Mouse (Mus musculus) neural tube, embryonic 13.5 days (tissue): Measurements from ENCODE around the gene Gm45618. TPM values are rescaled to one million over a fixed set of nuclear protein-coding genes. Genes with fewer than 3 reads are reported as not detected.
"Not testable (repeated sequence)": the region's sequence is repeated elsewhere in the genome, so short reads cannot be mapped to it uniquely, and the experiment has no call there.

Source experiments
- ATAC-seq: fragments of 200-750 bp; cut with Nextera tagmentation; 2 replicates; pipeline ENCODE4 v1.8.0; 2017; ENCODE audit warnings: low read depth, mild to moderate bottlenecking, moderate TSS enrichment, moderate library complexity
- H3K27ac ChIP-seq: fragments of 300-500 bp; sonication (generic); replicated peaks from 2 replicates; pipeline ENCODE4 v1.5.1; 2015; ENCODE audit warnings: moderate library complexity, mild to moderate bottlenecking, inconsistent platforms
- H3K27me3 ChIP-seq: fragments of 300-500 bp; sonication (generic); 2 replicates; pipeline ENCODE4 v1.6.1; 2015; ENCODE audit warnings: mild to moderate bottlenecking, inconsistent platforms
- H3K36me3 ChIP-seq: fragments of 300-500 bp; sonication (generic); 2 replicates; pipeline ENCODE4 v1.6.1; 2015; ENCODE audit warnings: mild to moderate bottlenecking, inconsistent platforms
- H3K4me1 ChIP-seq: fragments of 300-500 bp; sonication (generic); replicated peaks from 2 replicates; pipeline ENCODE4 v1.6.1; 2015; ENCODE audit warnings: inconsistent platforms
- H3K4me2 ChIP-seq: fragments of 300-500 bp; sonication (generic); 2 replicates; pipeline ENCODE4 v1.6.1; 2015; ENCODE audit warnings: inconsistent platforms, mild to moderate bottlenecking, moderate library complexity
- H3K4me3 ChIP-seq: fragments of 300-500 bp; sonication (generic); 2 replicates; pipeline ENCODE4 v1.5.1; 2015; ENCODE audit warnings: mild to moderate bottlenecking, inconsistent platforms
- H3K9ac ChIP-seq: fragments of 300-500 bp; sonication (generic); 2 replicates; pipeline ENCODE4 v1.6.1; 2015; ENCODE audit warnings: moderate library complexity, mild to moderate bottlenecking, inconsistent platforms
- H3K9me3 ChIP-seq: fragments of 300-500 bp; sonication (generic); 2 replicates; pipeline ENCODE4 v1.6.1; 2016; ENCODE audit warnings: inconsistent platforms
- WGBS: fragments of 180-500 bp; shearing (Covaris S2); methylation state at CpG from one replicate; pipeline ENCODE4 v1.1.7; 2015; 5-methylcytosine and 5-hydroxymethylcytosine counted together
- polyA plus RNA-seq: library from polyadenylated mRNA; unstranded; fragments of >200 nt; fragmentation: Nextera tagmentation; extraction: Ambion mirVana; gene quantifications from 2 replicates; pipeline ENCODE4 v1.2.1, GENCODE M21; 2015

Gene Gm45618
- not detected in 2 replicates for polyA plus RNA-seq

- H3K4me1 ChIP-seq, H3K4me2 ChIP-seq, H3K27me3 ChIP-seq, H3K27ac ChIP-seq, H3K4me3 ChIP-seq, H3K9ac ChIP-seq, ATAC-seq, H3K36me3 ChIP-seq, H3K9me3 ChIP-seq: not testable (repeated sequence)
- WGBS, result 85% methylated on average over 1 of the region's 1 CpGs
Measured at GRCm38 (mm10) chr7:142120629-142121028, at the start of gene Gm45618. Gm45618 (minus strand) TSS chr7:142120729.

GRCm38 (mm10) chr7:142169836-142170235 lies 49.3 kb upstream of the Gm45618 start:
- no peak for ATAC-seq
- H3K9ac ChIP-seq, result no peak overlapping the region
- no peaks in the 10 kb centered on the region for H3K36me3 ChIP-seq
- no peaks in the 10 kb centered on the region for H3K9me3 ChIP-seq
- no peak overlapping the region for H3K4me2 ChIP-seq
- H3K4me1 ChIP-seq, result no peaks in the 10 kb centered on the region
- H3K27ac ChIP-seq, result no peak overlapping the region
- WGBS, result 47% methylated on average over 3 of the region's 3 CpGs
- H3K27me3 ChIP-seq, result no peaks in the 10 kb centered on the region
- no peak overlapping the region for H3K4me3 ChIP-seq

- not testable (repeated sequence) for H3K4me1 ChIP-seq, H3K4me2 ChIP-seq, H3K9ac ChIP-seq, H3K27ac ChIP-seq, H3K9me3 ChIP-seq, H3K27me3 ChIP-seq, H3K4me3 ChIP-seq, ATAC-seq, H3K36me3 ChIP-seq
Measured at GRCm38 (mm10) chr7:142165639-142166038, 45.1 kb upstream of the Gm45618 start, which contains the start of gene Gm4553. Gm4553 (minus strand) TSS chr7:142165739.

GRCm38 (mm10) chr7:142159366-142159765 lies 38.8 kb upstream of the Gm45618 start:
- H3K4me2 ChIP-seq, result no peak overlapping the region
- 93% methylated on average over 3 of the region's 3 CpGs for WGBS
- no peaks in the 10 kb centered on the region for H3K27me3 ChIP-seq
- no peaks in the 10 kb centered on the region for H3K36me3 ChIP-seq
- H3K4me3 ChIP-seq, result no peak overlapping the region
- no peak overlapping the region for H3K27ac ChIP-seq
- H3K4me1 ChIP-seq, result no peaks in the 10 kb centered on the region
- H3K9ac ChIP-seq, result no peak overlapping the region
- ATAC-seq, result no peak
- no peaks in the 10 kb centered on the region for H3K9me3 ChIP-seq

- H3K27ac ChIP-seq, H3K36me3 ChIP-seq, ATAC-seq, H3K4me3 ChIP-seq, H3K4me2 ChIP-seq, H3K4me1 ChIP-seq, H3K27me3 ChIP-seq, H3K9me3 ChIP-seq, H3K9ac ChIP-seq: not testable (repeated sequence)
- 49% methylated on average over 2 of the region's 2 CpGs for WGBS
Measured at GRCm38 (mm10) chr7:142157013-142157412, 36.5 kb upstream of the Gm45618 start, which contains the start of gene Gm29735. Gm29735 (minus strand) TSS chr7:142157113.

- Histone ChIP-seq H3K4me3 (no peak overlapping the region), H3K36me3 (no peaks in the 10 kb centered on the region), H3K9me3 (no peaks in the 10 kb centered on the region), H3K4me1 (no peaks in the 10 kb centered on the region), H3K27me3 (no peaks in the 10 kb centered on the region), H3K9ac (no peak overlapping the region), H3K27ac (no peak overlapping the region), H3K4me2 (no peak overlapping the region)
- no peak for ATAC-seq
- WGBS, result 77% methylated on average over 1 of the region's 1 CpGs
Measured at GRCm38 (mm10) chr7:142155308-142155707, 34.8 kb upstream of the Gm45618 start.

- Histone ChIP-seq H3K4me1 (no peaks in the 10 kb centered on the region), H3K9me3 (no peaks in the 10 kb centered on the region), H3K9ac (no peak overlapping the region), H3K4me3 (no peak overlapping the region), H3K36me3 (no peaks in the 10 kb centered on the region), H3K27me3 (no peaks in the 10 kb centered on the region), H3K27ac (no peak overlapping the region), H3K4me2 (no peak overlapping the region)
- 82% methylated on average over 4 of the region's 4 CpGs for WGBS
- ATAC-seq, result no peak
Measured at GRCm38 (mm10) chr7:142152191-142152590, 31.7 kb upstream of the Gm45618 start.

GRCm38 (mm10) chr7:142148633-142149032 lies 28.1 kb upstream of the Gm45618 start:
- no peak overlapping the region for H3K4me3 ChIP-seq
- no peak overlapping the region for H3K27ac ChIP-seq
- H3K36me3 ChIP-seq, result no peaks in the 10 kb centered on the region
- H3K9ac ChIP-seq, result no peak overlapping the region
- H3K27me3 ChIP-seq, result no peaks in the 10 kb centered on the region
- H3K9me3 ChIP-seq, result no peaks in the 10 kb centered on the region
- no peaks in the 10 kb centered on the region for H3K4me1 ChIP-seq
- ATAC-seq, result no peak
- no peak overlapping the region for H3K4me2 ChIP-seq

- Histone ChIP-seq H3K9ac (no peak overlapping the region), H3K27ac (no peak overlapping the region), H3K4me2 (no peak overlapping the region), H3K36me3 (no peaks in the 10 kb centered on the region), H3K27me3 (no peaks in the 10 kb centered on the region), H3K4me3 (no peak overlapping the region), H3K4me1 (no peaks in the 10 kb centered on the region), H3K9me3 (no peaks in the 10 kb centered on the region)
- no peak for ATAC-seq
- WGBS, result 9% methylated on average over 1 of the region's 1 CpGs
Measured at GRCm38 (mm10) chr7:142146033-142146432, 25.5 kb upstream of the Gm45618 start.

- Histone ChIP-seq H3K4me1 (no peaks in the 10 kb centered on the region), H3K27me3 (no peaks in the 10 kb centered on the region), H3K36me3 (no peaks in the 10 kb centered on the region), H3K4me3 (no peak overlapping the region), H3K4me2 (no peak overlapping the region), H3K9me3 (no peaks in the 10 kb centered on the region), H3K27ac (no peak overlapping the region), H3K9ac (no peak overlapping the region)
- no peak for ATAC-seq
- 59% methylated on average over 4 of the region's 4 CpGs for WGBS
Measured at GRCm38 (mm10) chr7:142145413-142145940, 24.9 kb upstream of the Gm45618 start.

GRCm38 (mm10) chr7:142144507-142144906 lies 24.0 kb upstream of the Gm45618 start, which contains the start of gene Gm45337:
Gm45337 (minus strand) TSS chr7:142144607.
- Histone ChIP-seq H3K27me3 (no peaks in the 10 kb centered on the region), H3K27ac (no peak within 1 kb of the TSS), H3K36me3 (no peaks in the 10 kb centered on the region), H3K9me3 (no peaks in the 10 kb centered on the region), H3K4me2 (no peak within 1 kb of the TSS), H3K4me1 (no peaks in the 10 kb centered on the region), H3K9ac (no peak within 1 kb of the TSS), H3K4me3 (no peak within 1 kb of the TSS)
- 79% methylated on average over 1 of the region's 1 CpGs for WGBS
- ATAC-seq, result no peak

GRCm38 (mm10) chr7:142143506-142144010 lies 23.0 kb upstream of the Gm45618 start:
- not testable (repeated sequence) for H3K4me3 ChIP-seq, H3K36me3 ChIP-seq, H3K9me3 ChIP-seq, ATAC-seq, H3K4me1 ChIP-seq, H3K4me2 ChIP-seq, H3K27ac ChIP-seq, H3K9ac ChIP-seq, H3K27me3 ChIP-seq
- 50% methylated on average over 1 of the region's 1 CpGs for WGBS

- H3K27me3 ChIP-seq, result no peaks in the 10 kb centered on the region
- WGBS, result 8% methylated on average over 1 of the region's 1 CpGs
- H3K4me1 ChIP-seq, result no peaks in the 10 kb centered on the region
- H3K9ac ChIP-seq, result no peak overlapping the region
- H3K36me3 ChIP-seq, result no peaks in the 10 kb centered on the region
- H3K4me3 ChIP-seq, result no peak overlapping the region
- ATAC-seq, result no peak
- no peaks in the 10 kb centered on the region for H3K9me3 ChIP-seq
- H3K4me2 ChIP-seq, result no peak overlapping the region
- H3K27ac ChIP-seq, result no peak overlapping the region
Measured at GRCm38 (mm10) chr7:142140696-142141095, 20.2 kb upstream of the Gm45618 start.
